Comparison of ENCODE assay signal across 11 mouse cellular contexts in the genomic region with DNA sequence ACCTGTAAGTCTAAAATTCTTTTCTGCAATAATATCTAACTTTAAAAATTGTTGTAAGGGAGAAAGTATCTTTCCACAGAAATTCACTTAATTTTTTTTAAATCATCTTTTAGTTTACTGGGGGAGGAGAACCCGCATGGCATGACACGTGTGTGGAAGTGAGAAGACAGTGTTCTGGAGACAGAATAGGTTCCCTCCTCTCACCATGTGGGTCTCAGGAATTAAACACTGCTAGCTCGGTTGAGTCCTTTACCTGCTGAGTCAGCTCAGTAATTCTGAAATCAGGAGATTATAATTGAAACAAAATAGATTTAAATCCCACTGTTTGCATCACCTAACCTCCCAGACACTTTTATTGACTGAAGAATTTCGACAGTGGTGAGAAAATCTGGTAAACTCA. TPM values are rescaled to one million over a fixed set of nuclear protein-coding genes. Genes with fewer than 3 reads are reported as not detected.
DNase-seq lines count a peak whose midpoint lies in the region; ATAC-seq lines count a peak whose summit lies in the region.
"Had no signal": no experiment of that assay in that cellular context is flagged by ENCODE, and none has a peak within 500 bp of the region (broad histone marks: within the 10 kb centered on the region; RNA-seq: fewer than 3 reads in every experiment).

No protein-coding gene starts in this region.

- no peaks in the 10 kb centered on the region for H3K27me3 ChIP-seq in lung, embryonic 15.5 days
- no peaks in the 10 kb centered on the region for H3K27me3 ChIP-seq in embryonic facial prominence, embryonic 12.5 days
- H3K27me3 ChIP-seq in forebrain, embryonic 16.5 days (replicated peaks; ENCODE audit: control insufficient read depth, insufficient read depth, low read length) = no peaks in the 10 kb centered on the region
- no peaks in the 10 kb centered on the region for H3K27me3 ChIP-seq in liver, embryonic 13.5 days

- peak overlapping the region; percentile 96 for H3K4me3 ChIP-seq in lung, embryonic 15.5 days
- H3K4me3 ChIP-seq in embryonic facial prominence, embryonic 12.5 days = peak overlapping the region; percentile 69; the same call in 1 of the 2 replicates
- H3K4me3 ChIP-seq in forebrain, embryonic 16.5 days (replicated peaks; ENCODE audit: low read length) = no peak overlapping the region
- peak overlapping the region; percentile 83 for H3K4me3 ChIP-seq in liver, embryonic 13.5 days (replicated peaks)

- intact Hi-C loops in left cerebral cortex, postnatal 25 days (cut with DNase I) = no loop called here

- peak overlapping the region; percentile 73; the same call in 1 of the 2 replicates for H3K9ac ChIP-seq in lung, embryonic 15.5 days
- H3K9ac ChIP-seq in embryonic facial prominence, embryonic 12.5 days = no peak overlapping the region
- no peak overlapping the region for H3K9ac ChIP-seq in forebrain, embryonic 16.5 days (replicated peaks; ENCODE audit: low read depth, low read length)
- peak overlapping the region; percentile 88; the same call in 1 of the 2 replicates for H3K9ac ChIP-seq in liver, embryonic 13.5 days

- H3K4me1 ChIP-seq in lung, embryonic 15.5 days = peaks cover 17% of the 10 kb centered on the region
- H3K4me1 ChIP-seq in embryonic facial prominence, embryonic 12.5 days = peaks cover 13% of the 10 kb centered on the region
- H3K4me1 ChIP-seq in forebrain, embryonic 16.5 days (replicated peaks; ENCODE audit: control insufficient read depth, insufficient read depth, low read length) = peaks cover 11% of the 10 kb centered on the region
- peaks cover 29% of the 10 kb centered on the region for H3K4me1 ChIP-seq in liver, embryonic 13.5 days (replicated peaks)

- DNase-seq in lung, adult 18-20 months = no peak
- no peak for DNase-seq in liver, embryonic 13.5 days
- no peak for DNase-seq in layer of hippocampus, postnatal 25 days (ENCODE audit: extremely low spot score in 1 of 2, low spot score in 1 of 2)
- no peak for DNase-seq in left cerebral cortex, postnatal 25 days (ENCODE audit: low spot score in 2 of 2)
- DNase-seq in c-Kit-positive CD71-positive TER-119-positive erythroid progenitor cells, embryonic 14.5 days (ENCODE audit: low spot score) = no peak
- DNase-seq: cerebellum, adult 11 months; kidney, postnatal 10 days; right cerebral cortex, adult 18-20 months had no signal

- ATAC-seq in lung, embryonic 15.5 days (ENCODE audit: borderline replicate concordance, extremely low read depth, low FRiP score, low TSS enrichment) = no peak
- ATAC-seq in embryonic facial prominence, embryonic 12.5 days (ENCODE audit: insufficient number of reproducible peaks, insufficient read depth, low FRiP score, low TSS enrichment) = no peak
- ATAC-seq in forebrain, embryonic 16.5 days = no peak
- no peak for ATAC-seq in liver, embryonic 13.5 days (ENCODE audit: low read depth)

- 41% methylated on average over 4 of the region's 4 CpGs for WGBS in lung, embryonic 15.5 days
- WGBS in embryonic facial prominence, embryonic 12.5 days = 58% methylated on average over 4 of the region's 4 CpGs
- WGBS in forebrain, embryonic 16.5 days = 60% methylated on average over 4 of the region's 4 CpGs
- 50% methylated on average over 4 of the region's 4 CpGs for WGBS in liver, embryonic 13.5 days (ENCODE audit: insufficient replicate concordance)

- H3K36me3 ChIP-seq in lung, embryonic 15.5 days = peaks cover 22% of the 10 kb centered on the region
- peaks cover 40% of the 10 kb centered on the region for H3K36me3 ChIP-seq in embryonic facial prominence, embryonic 12.5 days
- H3K36me3 ChIP-seq in forebrain, embryonic 16.5 days (ENCODE audit: control insufficient read depth, insufficient read depth) = peaks cover 12% of the 10 kb centered on the region
- H3K36me3 ChIP-seq in liver, embryonic 13.5 days = peaks cover 51% of the 10 kb centered on the region

- no peak overlapping the region for H3K27ac ChIP-seq in lung, embryonic 15.5 days
- H3K27ac ChIP-seq in embryonic facial prominence, embryonic 12.5 days = no peak overlapping the region
- H3K27ac ChIP-seq in forebrain, embryonic 16.5 days (ENCODE audit: low read length) = no peak overlapping the region
- no peak overlapping the region for H3K27ac ChIP-seq in liver, embryonic 13.5 days

- no peaks in the 10 kb centered on the region for H3K9me3 ChIP-seq in lung, embryonic 15.5 days
- H3K9me3 ChIP-seq in embryonic facial prominence, embryonic 12.5 days = peaks cover 19% of the 10 kb centered on the region; the same call in 1 of the 2 replicates
- peaks cover 5% of the 10 kb centered on the region for H3K9me3 ChIP-seq in forebrain, embryonic 16.5 days (ENCODE audit: control insufficient read depth, low read length)
- no peaks in the 10 kb centered on the region for H3K9me3 ChIP-seq in liver, embryonic 13.5 days (replicated peaks)

- peak overlapping the region; percentile 76 for H3K4me2 ChIP-seq in lung, embryonic 15.5 days
- H3K4me2 ChIP-seq in embryonic facial prominence, embryonic 12.5 days (replicated peaks) = peak overlapping the region; percentile 59
- H3K4me2 ChIP-seq in forebrain, embryonic 16.5 days (ENCODE audit: low read length) = peak overlapping the region; percentile 57; the same call in 1 of the 2 replicates
- peak overlapping the region; percentile 87 for H3K4me2 ChIP-seq in liver, embryonic 13.5 days

RNA-seq across cellular contexts. Expression of gene Brip1, which starts 1.3 kb away (rescaled TPM):
- 13.9 and 14.5 TPM in 2 replicates for polyA plus RNA-seq in lung, embryonic 15.5 days (2015; fragmentation: Nextera tagmentation; extraction: Ambion mirVana)
- 9.0 and 9.3 TPM in 2 replicates for polyA plus RNA-seq in embryonic facial prominence, embryonic 12.5 days (2016; fragmentation: Nextera tagmentation; extraction: Ambion mirVana)
- polyA plus RNA-seq in forebrain, embryonic 16.5 days (2015; fragmentation: Nextera tagmentation; extraction: Ambion mirVana) = 2.9 and 4.8 TPM in 2 replicates
- 7.4 and 8.0 TPM in 2 replicates for polyA plus RNA-seq in liver, embryonic 13.5 days (2015; fragmentation: Nextera tagmentation; extraction: Ambion mirVana)
- under 1 TPM in 1 of 2 experiments, not detected in 1; 0.22 TPM for total RNA-seq in layer of hippocampus, postnatal 25 days (2021)
- under 1 TPM; 0.18 to 0.23 TPM for total RNA-seq in left cerebral cortex, postnatal 25 days (2021)

RNA-seq across cellular contexts. Expression of gene Ints2, which starts 57.6 kb away (rescaled TPM):
- polyA plus RNA-seq in lung, embryonic 15.5 days (2015; fragmentation: Nextera tagmentation; extraction: Ambion mirVana) = 25.9 and 28.7 TPM in 2 replicates
- 48.2 and 50.1 TPM in 2 replicates for polyA plus RNA-seq in embryonic facial prominence, embryonic 12.5 days (2016; fragmentation: Nextera tagmentation; extraction: Ambion mirVana)
- polyA plus RNA-seq in forebrain, embryonic 16.5 days (2015; fragmentation: Nextera tagmentation; extraction: Ambion mirVana) = 31.0 and 32.9 TPM in 2 replicates
- 13.7 and 18.4 TPM in 2 replicates for polyA plus RNA-seq in liver, embryonic 13.5 days (2015; fragmentation: Nextera tagmentation; extraction: Ambion mirVana)
- total RNA-seq in layer of hippocampus, postnatal 25 days (2021) = 10 to 100 TPM; 21.8 to 23.1 TPM
- total RNA-seq in left cerebral cortex, postnatal 25 days (2021) = 10 to 100 TPM; 27.5 to 27.9 TPM

Comparison
In these comparisons a context has a peak if more than half of its experiments do, and no peak if none do; other contexts are left out.
1. H3K9ac ChIP-seq: peak in lung, embryonic 15.5 days (single experiment) and liver, embryonic 13.5 days (single experiment); none in embryonic facial prominence, embryonic 12.5 days (single experiment) and forebrain, embryonic 16.5 days (single experiment).
2. Peak in every context shown above with its lines, with median percentiles within 50 percentile points of each other: H3K4me2 ChIP-seq.